Mouse (Mus musculus): ENCODE data around the gene Bcl6b. TPM values are rescaled to one million over a fixed set of nuclear protein-coding genes. Genes with fewer than 3 reads are reported as not detected.

Bcl6b gene
- polyA plus RNA-seq, 1 experiment: 1.4 TPM

GRCm38 (mm10) chr11:70215301-70215700 is 14.3 kb downstream of the Bcl6b start:
- peak; percentile 51 to 67 for DNase-seq
- Histone ChIP-seq H3K4me3 (replicated peaks; ENCODE audit: insufficient read depth, low read depth, low read length) (peak overlapping the region; percentile 80), H3K27me3 (ENCODE audit: control insufficient read depth, insufficient read depth, low read length) (no peaks in the 10 kb centered on the region), H3K4me1 (ENCODE audit: control insufficient read depth, insufficient read depth, low read length) (peaks cover 21% of the 10 kb centered on the region), H3K27ac (ENCODE audit: insufficient read depth, low read length) (peak overlapping the region; percentile 99)
- 8% methylated on average over 22 of the region's 22 CpGs for WGBS
- no peak for TF ChIP-seq CTCF (IDR thresholded peaks at IDR 0.05; ENCODE audit: borderline replicate concordance, insufficient read depth, low read depth, low read length)
- TF ChIP-seq POLR2A (IDR thresholded peaks at IDR 0.05; ENCODE audit: borderline replicate concordance, insufficient read depth, low read length): no peak

DNA sequence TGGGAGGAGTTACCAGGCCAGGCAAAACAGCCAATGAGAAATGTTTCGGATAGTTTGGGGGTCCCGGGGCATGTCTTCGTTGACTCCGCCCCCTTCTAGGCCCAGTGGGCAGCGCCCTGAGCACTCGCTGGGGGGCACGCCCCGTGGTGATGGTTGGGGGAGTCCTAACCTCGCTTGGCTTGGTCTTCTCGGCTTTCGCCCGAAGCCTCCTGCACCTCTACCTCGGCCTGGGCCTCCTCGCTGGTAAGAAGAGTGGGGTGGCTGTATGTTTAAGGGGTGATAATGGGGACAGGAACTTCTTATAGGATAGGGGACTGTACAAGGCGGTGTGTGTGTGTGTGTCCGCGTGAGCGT is 14.8 kb downstream of the Bcl6b start:
- peak overlapping the region; percentile 80 for H3K4me3 ChIP-seq (replicated peaks; ENCODE audit: insufficient read depth, low read depth, low read length)
- 6% methylated on average over 18 of the region's 18 CpGs for WGBS
- H3K4me1 ChIP-seq (ENCODE audit: control insufficient read depth, insufficient read depth, low read length): peaks cover 21% of the 10 kb centered on the region
- peak overlapping the region; percentile 99 for H3K27ac ChIP-seq (ENCODE audit: insufficient read depth, low read length)
- H3K27me3 ChIP-seq (ENCODE audit: control insufficient read depth, insufficient read depth, low read length): no peaks in the 10 kb centered on the region
- no peak for DNase-seq
- TF ChIP-seq CTCF (IDR thresholded peaks at IDR 0.05; ENCODE audit: borderline replicate concordance, insufficient read depth, low read depth, low read length): no peak
- TF ChIP-seq POLR2A (IDR thresholded peaks at IDR 0.05; ENCODE audit: borderline replicate concordance, insufficient read depth, low read length): no peak

DNA sequence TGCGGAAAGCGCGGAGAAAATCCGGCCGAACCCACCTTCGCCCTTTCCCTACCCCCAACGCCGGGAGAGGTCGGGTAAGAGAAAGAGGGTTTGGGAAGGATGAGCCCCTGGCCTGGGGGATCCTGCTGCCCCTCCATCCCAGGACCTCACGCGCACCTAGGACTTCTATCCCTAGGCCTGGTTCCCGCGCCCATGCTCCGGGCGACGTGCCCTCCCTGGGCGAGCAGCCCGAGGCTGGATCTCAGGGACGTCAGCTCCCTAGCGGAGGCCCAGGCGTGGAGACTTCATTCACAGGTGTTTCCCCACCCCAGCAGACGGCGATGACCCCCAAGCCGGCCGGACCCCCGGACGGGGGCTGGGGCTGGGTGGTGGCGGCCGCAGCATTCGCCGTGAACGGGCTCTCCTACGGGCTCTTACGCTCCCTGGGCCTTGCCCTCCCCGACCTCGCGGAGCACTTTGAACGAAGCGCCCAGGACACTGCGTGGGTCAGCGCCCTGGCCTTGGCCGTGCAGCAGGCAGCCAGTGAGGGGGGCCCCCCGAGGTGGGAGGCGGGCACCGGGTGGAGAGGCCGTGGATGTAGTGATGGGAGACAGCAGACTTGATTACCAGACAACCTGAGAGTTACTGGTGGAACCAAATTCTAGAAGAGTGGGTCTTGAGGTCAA is 15.3 kb downstream of the Bcl6b start:
- TF ChIP-seq CTCF (IDR thresholded peaks at IDR 0.05; ENCODE audit: borderline replicate concordance, insufficient read depth, low read depth, low read length) (no peak), POLR2A (IDR thresholded peaks at IDR 0.05; ENCODE audit: borderline replicate concordance, insufficient read depth, low read length) (peak; percentile 17; the same call in 1 of the 2 replicates)
- WGBS: under 1% methylated on average over 46 of the region's 46 CpGs
- Histone ChIP-seq H3K4me3 (replicated peaks; ENCODE audit: insufficient read depth, low read depth, low read length) (peak overlapping the region; percentile 80), H3K4me1 (ENCODE audit: control insufficient read depth, insufficient read depth, low read length) (peaks cover 20% of the 10 kb centered on the region), H3K27ac (ENCODE audit: insufficient read depth, low read length) (peak overlapping the region; percentile 99), H3K27me3 (ENCODE audit: control insufficient read depth, insufficient read depth, low read length) (no peaks in the 10 kb centered on the region)
- DNase-seq: peak; percentile 73 to 81

GRCm38 (mm10) chr11:70213736-70214135 is 15.9 kb downstream of the Bcl6b start:
- WGBS: 2% methylated on average over 26 of the region's 26 CpGs
- H3K27me3 ChIP-seq (ENCODE audit: control insufficient read depth, insufficient read depth, low read length): no peaks in the 10 kb centered on the region
- DNase-seq: peak; percentile 85 to 88

DNA sequence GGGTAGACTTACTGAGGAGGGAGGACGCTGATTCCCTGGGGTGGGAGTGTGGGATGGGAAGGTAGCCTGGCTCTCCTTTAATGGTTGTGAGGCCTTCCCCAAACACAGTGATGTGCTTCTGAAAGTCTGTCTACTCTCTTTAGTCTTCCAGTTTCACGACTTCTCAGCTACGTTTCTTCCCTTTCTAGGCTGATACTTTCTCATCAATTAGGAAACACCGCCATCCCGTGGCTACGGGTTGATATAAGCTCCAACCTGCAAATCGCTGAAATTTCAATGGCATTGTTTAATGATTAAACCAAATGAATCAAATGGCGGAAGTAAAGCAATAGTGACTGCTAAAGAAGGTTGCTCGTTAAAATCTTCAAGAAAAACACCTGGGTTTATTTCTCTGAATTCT is 16.7 kb downstream of the Bcl6b start:
- TF ChIP-seq POLR2A (IDR thresholded peaks at IDR 0.05; ENCODE audit: borderline replicate concordance, insufficient read depth, low read length) (no peak), CTCF (IDR thresholded peaks at IDR 0.05; ENCODE audit: borderline replicate concordance, insufficient read depth, low read depth, low read length) (peak; percentile 67; the same call in 1 of the 2 replicates)
- 6% methylated on average over 9 of the region's 9 CpGs for WGBS
- H3K4me1 ChIP-seq (ENCODE audit: control insufficient read depth, insufficient read depth, low read length): peaks cover 10% of the 10 kb centered on the region
- DNase-seq: peak; percentile 79 to 82
- H3K4me3 ChIP-seq (replicated peaks; ENCODE audit: insufficient read depth, low read depth, low read length): no peak overlapping the region
- H3K27ac ChIP-seq (ENCODE audit: insufficient read depth, low read length): peak overlapping the region; percentile 99
- H3K27me3 ChIP-seq (ENCODE audit: control insufficient read depth, insufficient read depth, low read length): no peaks in the 10 kb centered on the region

More at GRCm38 (mm10) chr11:70213736-70214135, 15.9 kb downstream of the Bcl6b start:
- peaks cover 14% of the 10 kb centered on the region for H3K4me1 ChIP-seq (ENCODE audit: control insufficient read depth, insufficient read depth, low read length)
- H3K27ac ChIP-seq (ENCODE audit: insufficient read depth, low read length): peak overlapping the region; percentile 99
- H3K4me3 ChIP-seq (replicated peaks; ENCODE audit: insufficient read depth, low read depth, low read length): peak overlapping the region; percentile 80
- TF ChIP-seq POLR2A (IDR thresholded peaks at IDR 0.05; ENCODE audit: borderline replicate concordance, insufficient read depth, low read length) (peak; percentile 71; the same call in 1 of the 2 replicates), CTCF (IDR thresholded peaks at IDR 0.05; ENCODE audit: borderline replicate concordance, insufficient read depth, low read depth, low read length) (no peak; the same call in 1 of the 2 replicates)

DNA sequence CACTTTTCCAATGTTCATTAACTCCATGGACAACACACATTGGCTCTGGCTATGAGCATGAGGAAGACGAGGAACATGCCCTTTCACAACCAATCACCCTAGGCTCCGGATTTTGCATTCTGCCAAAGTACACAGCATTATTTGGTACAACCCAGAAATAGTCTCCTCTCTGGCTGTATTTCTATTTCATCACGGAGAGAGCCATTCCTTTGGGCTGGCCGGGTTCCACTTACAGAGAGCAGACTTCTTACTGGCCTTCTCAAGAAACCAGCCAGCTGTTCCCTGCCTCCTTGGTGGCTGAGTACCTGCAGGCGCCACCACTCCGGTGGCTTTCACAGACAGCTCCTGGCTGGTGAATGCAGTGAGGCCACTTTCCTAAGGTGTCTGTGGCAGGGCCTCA is 17.2 kb downstream of the Bcl6b start, which contains the start of gene Slc16a11:
Slc16a11 (plus strand) TSS at position 330 of the 400 bp plus-strand sequence.
- Histone ChIP-seq H3K4me3 (replicated peaks; ENCODE audit: insufficient read depth, low read depth, low read length) (peak within 1 kb of the TSS; percentile 80), H3K4me1 (ENCODE audit: control insufficient read depth, insufficient read depth, low read length) (peaks cover 10% of the 10 kb centered on the region), H3K27ac (ENCODE audit: insufficient read depth, low read length) (peak within 1 kb of the TSS; percentile 99), H3K27me3 (ENCODE audit: control insufficient read depth, insufficient read depth, low read length) (no peaks in the 10 kb centered on the region)
- DNase-seq: peak in 1 of 2 experiments; percentile 18
- 31% methylated on average over 6 of the region's 6 CpGs for WGBS
- TF ChIP-seq CTCF (IDR thresholded peaks at IDR 0.05; ENCODE audit: borderline replicate concordance, insufficient read depth, low read depth, low read length): no peak
- TF ChIP-seq POLR2A (IDR thresholded peaks at IDR 0.05; ENCODE audit: borderline replicate concordance, insufficient read depth, low read length): no peak

DNA sequence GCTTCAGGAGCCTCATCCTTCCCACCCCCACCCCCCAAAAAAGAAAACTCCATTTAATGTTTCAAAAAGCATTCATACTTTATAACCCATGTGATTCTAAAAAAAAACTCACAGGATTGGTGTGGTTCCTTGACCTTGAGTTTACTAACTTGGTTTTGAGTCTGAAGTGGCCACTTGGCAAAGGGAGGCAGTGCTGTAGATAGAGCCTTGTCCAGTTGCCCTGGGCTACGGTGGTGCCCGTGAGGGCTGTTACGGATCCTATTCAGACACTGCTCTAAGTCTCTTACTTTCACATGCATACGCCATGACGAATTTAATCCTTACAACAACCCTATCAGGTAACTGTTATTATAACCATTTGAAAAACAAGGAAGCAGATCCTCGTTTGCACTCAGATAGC is 17.6 kb downstream of the Bcl6b start:
- Histone ChIP-seq H3K27me3 (ENCODE audit: control insufficient read depth, insufficient read depth, low read length) (no peaks in the 10 kb centered on the region), H3K27ac (ENCODE audit: insufficient read depth, low read length) (0 out of 2 replicates have a peak overlapping the region, but pooled peaks have one; percentile 76), H3K4me1 (ENCODE audit: control insufficient read depth, insufficient read depth, low read length) (peaks cover 10% of the 10 kb centered on the region), H3K4me3 (replicated peaks; ENCODE audit: insufficient read depth, low read depth, low read length) (no peak overlapping the region)
- TF ChIP-seq CTCF (IDR thresholded peaks at IDR 0.05; ENCODE audit: borderline replicate concordance, insufficient read depth, low read depth, low read length) (no peak), POLR2A (IDR thresholded peaks at IDR 0.05; ENCODE audit: borderline replicate concordance, insufficient read depth, low read length) (no peak)
- DNase-seq: no peak
- 80% methylated on average over 6 of the region's 6 CpGs for WGBS

GRCm38 (mm10) chr11:70210681-70211080 is 18.9 kb downstream of the Bcl6b start:
- Histone ChIP-seq H3K4me1 (ENCODE audit: control insufficient read depth, insufficient read depth, low read length) (peaks cover 16% of the 10 kb centered on the region), H3K27me3 (ENCODE audit: control insufficient read depth, insufficient read depth, low read length) (no peaks in the 10 kb centered on the region), H3K4me3 (replicated peaks; ENCODE audit: insufficient read depth, low read depth, low read length) (no peak overlapping the region), H3K27ac (ENCODE audit: insufficient read depth, low read length) (no peak overlapping the region)
- 95% methylated on average over 2 of the region's 2 CpGs for WGBS
- DNase-seq: no peak
- TF ChIP-seq POLR2A (IDR thresholded peaks at IDR 0.05; ENCODE audit: borderline replicate concordance, insufficient read depth, low read length) (no peak), CTCF (IDR thresholded peaks at IDR 0.05; ENCODE audit: borderline replicate concordance, insufficient read depth, low read depth, low read length) (no peak)

Measured in cerebellum, adult 2 months (tissue).